9 mouse cellular contexts compared by ENCODE assay signal in genomic region chr2:65818080-65818796, GRCm38 (mm10). TPM values are rescaled to one million over a fixed set of nuclear protein-coding genes. Genes with fewer than 3 reads are reported as not detected.
DNase-seq lines count a peak whose midpoint lies in the region; ATAC-seq and TF ChIP-seq lines count a peak whose summit lies in the region.
"Had no signal": no experiment of that assay in that cellular context is flagged by ENCODE, and none has a peak within 500 bp of the region (broad histone marks: within the 10 kb centered on the region; RNA-seq: fewer than 3 reads in every experiment).

No protein-coding gene starts in this region.

- intact Hi-C loops in heart, postnatal 25 days (cut with DNase I): no loop called here

- H3K27me3 ChIP-seq in heart, embryonic 10.5 days (ENCODE audit: insufficient read depth, poor library complexity, severe bottlenecking): no peaks in the 10 kb centered on the region
- H3K27me3 ChIP-seq in lung, embryonic 14.5 days (ENCODE audit: insufficient read depth, low read length): no peaks in the 10 kb centered on the region

- H3K4me2 ChIP-seq in lung, embryonic 14.5 days: peak overlapping the region; percentile 55

- DNase-seq in heart, adult 11 months: peak; percentile 92
- DNase-seq in heart, postnatal 25 days (ENCODE audit: low spot score): no peak
- DNase-seq in embryo, embryonic 11.5 days (ENCODE audit: low read depth, low spot score): peak; percentile 63
- no peak for DNase-seq in heart, embryonic 10.5 days (ENCODE audit: low spot score)
- DNase-seq in kidney, adult 9 months: peak; percentile 6
- DNase-seq in lung, embryonic 14.5 days: peak; percentile 82
- DNase-seq in cerebellum, postnatal 4 days (ENCODE audit: low spot score in 2 of 2): no peak

- no peaks in the 10 kb centered on the region for H3K4me1 ChIP-seq in heart, embryonic 10.5 days
- no peaks in the 10 kb centered on the region for H3K4me1 ChIP-seq in lung, embryonic 14.5 days (ENCODE audit: insufficient read depth)
- H3K4me1 ChIP-seq in olfactory bulb, adult 2 months (ENCODE audit: control insufficient read depth, insufficient read depth, low read length): no peaks in the 10 kb centered on the region

- H3K36me3 ChIP-seq in heart, embryonic 10.5 days: no peaks in the 10 kb centered on the region
- H3K36me3 ChIP-seq in lung, embryonic 14.5 days (ENCODE audit: insufficient read depth): no peaks in the 10 kb centered on the region

- peak overlapping the region; percentile 29 for H3K9ac ChIP-seq in lung, embryonic 14.5 days

- no peak overlapping the region for H3K27ac ChIP-seq in heart, embryonic 10.5 days
- peak overlapping the region; percentile 46; the same call in 1 of the 2 replicates for H3K27ac ChIP-seq in lung, embryonic 14.5 days (ENCODE audit: low read depth)
- H3K27ac ChIP-seq in olfactory bulb, adult 2 months (ENCODE audit: insufficient read depth, low read depth, low read length): peak overlapping the region; percentile 46; the same call in 1 of the 2 replicates

- peak; percentile 88 for ATAC-seq in lung, embryonic 14.5 days (ENCODE audit: insufficient read depth)

- WGBS in heart, embryonic 10.5 days: 47% methylated on average over 20 of the region's 20 CpGs
- WGBS in lung, embryonic 14.5 days: 23% methylated on average over 20 of the region's 20 CpGs
- 7% methylated on average over 20 of the region's 20 CpGs for WGBS in olfactory bulb, adult 2 months

- no peaks in the 10 kb centered on the region for H3K9me3 ChIP-seq in heart, embryonic 10.5 days
- H3K9me3 ChIP-seq in lung, embryonic 14.5 days (ENCODE audit: low read depth, low read length): no peaks in the 10 kb centered on the region

- H3K4me3 ChIP-seq in heart, embryonic 10.5 days: peak overlapping the region; percentile 12; the same call in 1 of the 2 replicates
- H3K4me3 ChIP-seq in lung, embryonic 14.5 days (ENCODE audit: low read depth, low read length): peak overlapping the region; percentile 27
- peak overlapping the region; percentile 37; the same call in 1 of the 2 replicates for H3K4me3 ChIP-seq in olfactory bulb, adult 2 months (ENCODE audit: insufficient read depth, low read depth, low read length)

- no peak for TF ChIP-seq CTCF in lung, embryonic 14.5 days (IDR thresholded peaks at IDR 0.05; ENCODE audit: low read depth)
- TF ChIP-seq CTCF in olfactory bulb, adult 2 months (IDR thresholded peaks at IDR 0.05; ENCODE audit: insufficient read depth, low read depth, low read length): no peak

- TF ChIP-seq POLR2A in olfactory bulb, adult 2 months (IDR thresholded peaks at IDR 0.05; ENCODE audit: insufficient read depth, low read depth, low read length): no peak

RNA-seq across cellular contexts. Expression of gene Csrnp3, which starts 27.3 kb away (rescaled TPM):
- total RNA-seq in heart, postnatal 25 days (2021): under 1 TPM; 0.22 to 0.23 TPM
- 1.3 and 2.2 TPM in 2 replicates for polyA plus RNA-seq in heart, embryonic 10.5 days (2016; fragmentation: Nextera tagmentation; extraction: Ambion mirVana)
- polyA plus RNA-seq in lung, embryonic 14.5 days (2014; fragmentation: Nextera tagmentation; extraction: Ambion mirVana): 0.38 and 0.53 TPM in 2 replicates
- polyA plus RNA-seq in olfactory bulb, adult 2 months (2012; ENCODE audit: insufficient read depth, insufficient read length, low replicate concordance, missing spikeins): not detected in 2 replicates
- polyA plus RNA-seq: C2C12 had no signal

Comparison
In these comparisons a context has a peak if more than half of its experiments do, and no peak if none do; other contexts are left out.
1. DNase-seq: peak in heart, adult 11 months (single experiment), embryo, embryonic 11.5 days (single experiment), kidney, adult 9 months (single experiment) and lung, embryonic 14.5 days (single experiment); none in heart, postnatal 25 days (single experiment), heart, embryonic 10.5 days (single experiment) and cerebellum, postnatal 4 days (0 of 2).
2. Peak in every context shown above with its lines, with median percentiles within 50 percentile points of each other: H3K4me3 ChIP-seq.